Mouse (Mus musculus): ENCODE results near the gene Tnip3.

Gene Tnip3

GRCm38 (mm10) chr6:65646408-65646807 lies 121.3 kb downstream of the Tnip3 start:
- ATAC-seq (ENCODE audit: low TSS enrichment): no peak

DNA sequence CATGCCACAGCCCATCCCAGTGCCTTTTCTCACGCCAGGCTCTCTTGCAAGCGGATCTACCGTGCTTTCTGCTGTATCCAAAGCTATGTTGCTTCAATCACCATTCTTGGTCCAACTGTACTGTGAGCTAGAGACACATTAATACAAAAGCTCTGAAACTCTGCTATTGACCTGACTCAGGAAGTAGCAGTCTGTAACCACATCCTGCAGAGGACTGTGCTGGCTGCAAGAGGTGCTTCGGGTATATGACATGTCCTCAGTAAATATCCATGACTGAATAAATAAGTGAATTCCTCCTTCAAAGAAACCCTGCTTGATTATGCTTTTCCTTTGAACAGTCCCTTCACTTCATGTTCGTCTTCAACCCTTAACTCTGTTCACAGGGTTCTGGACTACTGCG lies 122.6 kb downstream of the Tnip3 start:
- no peak for ATAC-seq (ENCODE audit: low TSS enrichment)

DNA sequence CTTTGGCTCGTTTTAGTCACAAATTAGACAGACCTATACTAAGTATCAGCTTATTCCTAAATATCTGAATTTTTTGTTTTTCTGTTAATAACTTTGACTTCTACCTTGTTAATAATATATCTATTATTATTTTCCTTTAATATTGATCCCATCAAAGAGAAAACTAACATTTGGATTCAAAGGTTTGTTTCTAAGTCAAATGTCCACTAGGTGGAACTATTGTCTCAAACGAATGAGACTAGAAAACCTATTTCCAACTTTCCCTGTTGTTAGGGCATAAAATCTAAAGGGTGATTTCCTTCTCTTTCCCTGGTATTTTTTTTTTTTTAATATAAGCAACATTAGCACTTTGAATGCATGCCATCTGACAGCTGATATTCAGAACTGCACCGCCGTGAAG lies 126.3 kb downstream of the Tnip3 start:
- no peak; the same call in 1 of the 2 replicates for ATAC-seq (ENCODE audit: low TSS enrichment)

DNA sequence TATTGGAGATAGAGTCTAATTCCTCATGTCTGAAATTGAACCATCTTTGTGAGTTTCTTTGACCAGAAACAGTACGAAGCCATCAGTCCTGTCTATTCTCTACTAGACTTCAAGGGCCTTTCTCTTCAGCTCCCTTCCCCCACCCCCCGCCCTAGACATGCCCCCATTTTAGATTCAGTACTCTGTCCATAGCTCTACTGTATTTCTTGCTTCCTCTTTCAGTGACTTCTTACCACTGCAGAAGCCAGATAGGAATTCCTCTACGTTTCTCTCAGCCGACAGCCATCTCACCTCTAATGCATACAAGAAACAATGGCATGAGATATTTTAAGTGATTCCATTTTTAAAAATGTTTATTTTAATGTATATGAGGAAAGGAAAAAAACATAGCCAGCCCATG lies 136.2 kb downstream of the Tnip3 start:
- ATAC-seq (ENCODE audit: low TSS enrichment): no peak

GRCm38 (mm10) chr6:65662050-65662449 lies 136.9 kb downstream of the Tnip3 start:
- no peak for ATAC-seq (ENCODE audit: low TSS enrichment)

DNA sequence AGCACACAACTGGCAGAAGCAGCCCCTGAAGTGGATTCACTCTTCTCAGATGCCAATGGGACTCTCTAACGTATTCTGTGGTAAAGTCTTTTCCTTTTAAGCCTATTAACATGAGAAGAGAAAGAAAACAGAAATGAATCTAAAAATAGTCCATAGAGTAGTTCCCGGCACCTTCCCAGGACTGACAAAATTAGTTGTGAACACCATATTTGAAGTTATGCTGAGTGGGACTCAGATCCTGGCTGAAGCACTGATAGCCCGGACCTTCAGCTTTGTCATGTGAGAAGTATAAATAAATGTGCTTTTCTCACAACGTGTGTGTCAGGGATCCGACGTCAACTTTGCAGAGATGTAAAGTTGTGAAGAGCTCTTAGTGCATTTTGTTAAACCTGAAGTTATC lies 138.9 kb downstream of the Tnip3 start:
- no peak for ATAC-seq (ENCODE audit: low TSS enrichment)

- ATAC-seq (ENCODE audit: low TSS enrichment): peak; percentile 51; the same call in 1 of the 2 replicates
Measured at GRCm38 (mm10) chr6:65666295-65666694, 141.2 kb downstream of the Tnip3 start.

DNA sequence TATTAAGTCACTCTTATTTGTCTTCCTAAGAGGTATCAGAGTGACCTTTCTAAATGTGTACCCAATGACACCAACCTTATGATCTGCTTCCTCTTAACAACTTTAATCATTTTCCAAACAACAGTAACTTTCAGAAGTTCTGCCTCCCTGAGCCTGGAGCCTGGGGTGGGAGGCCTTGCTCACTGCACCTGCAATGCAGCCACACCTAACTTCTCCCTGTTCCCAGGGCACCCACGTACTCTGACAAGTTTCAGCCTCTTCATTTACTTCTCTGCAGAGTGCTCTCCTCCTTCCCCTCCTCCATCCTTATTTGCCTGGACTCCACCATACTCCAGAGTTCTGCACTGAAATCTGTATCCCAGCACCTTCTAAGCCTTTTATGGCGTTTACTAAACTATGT lies 144.9 kb downstream of the Tnip3 start:
- ATAC-seq (ENCODE audit: low TSS enrichment): no peak

DNA sequence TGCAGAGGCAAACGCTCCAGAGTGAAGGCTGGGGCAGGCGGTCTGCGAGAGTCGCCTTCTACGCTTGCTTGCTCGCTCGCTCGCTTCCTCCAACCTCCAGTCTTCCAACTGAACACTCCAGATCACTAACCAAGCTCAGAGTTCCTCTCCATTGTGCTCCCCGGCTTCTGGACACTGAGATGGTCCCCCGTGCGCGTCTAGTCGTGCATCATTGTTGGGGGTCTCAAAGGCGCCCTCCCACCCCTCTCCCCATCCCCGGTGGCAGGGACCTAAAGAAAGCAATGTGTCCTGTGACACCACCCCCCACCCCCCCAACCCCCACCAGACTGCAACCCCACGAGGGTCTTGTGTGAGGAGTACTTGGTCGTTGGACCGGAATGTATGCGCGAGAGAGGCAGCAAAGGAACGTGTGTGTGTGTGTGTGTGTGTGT lies 145.9 kb downstream of the Tnip3 start:
- ATAC-seq (ENCODE audit: low TSS enrichment): no peak

- peak; percentile 87 for ATAC-seq (ENCODE audit: low TSS enrichment)
Measured at GRCm38 (mm10) chr6:65671451-65671850, 146.3 kb downstream of the Tnip3 start, which contains the start of gene Ndnf. Gene Ndnf, plus strand, starts transcription at chr6:65671590.

- ATAC-seq (ENCODE audit: low TSS enrichment): peak; percentile 54
Measured at GRCm38 (mm10) chr6:65672131-65673031, 147.3 kb downstream of the Tnip3 start.
